Mouse (Mus musculus) neural tube, embryonic 13.5 days (tissue): Measurements from ENCODE around the gene Tent4b. TPM values are rescaled to one million over a fixed set of nuclear protein-coding genes. Genes with fewer than 3 reads are reported as not detected.

ENCODE experiments used
- ATAC-seq: fragments of 200-750 bp; cut with Nextera tagmentation; 2 replicates; pipeline ENCODE4 v1.8.0; 2017; ENCODE audit warnings: low read depth, mild to moderate bottlenecking, moderate TSS enrichment, moderate library complexity
- H3K27ac ChIP-seq: fragments of 300-500 bp; sonication (generic); replicated peaks from 2 replicates; pipeline ENCODE4 v1.5.1; 2015; ENCODE audit warnings: moderate library complexity, mild to moderate bottlenecking, inconsistent platforms
- H3K27me3 ChIP-seq: fragments of 300-500 bp; sonication (generic); 2 replicates; pipeline ENCODE4 v1.6.1; 2015; ENCODE audit warnings: mild to moderate bottlenecking, inconsistent platforms
- H3K36me3 ChIP-seq: fragments of 300-500 bp; sonication (generic); 2 replicates; pipeline ENCODE4 v1.6.1; 2015; ENCODE audit warnings: mild to moderate bottlenecking, inconsistent platforms
- H3K4me1 ChIP-seq: fragments of 300-500 bp; sonication (generic); replicated peaks from 2 replicates; pipeline ENCODE4 v1.6.1; 2015; ENCODE audit warnings: inconsistent platforms
- H3K4me2 ChIP-seq: fragments of 300-500 bp; sonication (generic); 2 replicates; pipeline ENCODE4 v1.6.1; 2015; ENCODE audit warnings: inconsistent platforms, mild to moderate bottlenecking, moderate library complexity
- H3K4me3 ChIP-seq: fragments of 300-500 bp; sonication (generic); 2 replicates; pipeline ENCODE4 v1.5.1; 2015; ENCODE audit warnings: mild to moderate bottlenecking, inconsistent platforms
- H3K9ac ChIP-seq: fragments of 300-500 bp; sonication (generic); 2 replicates; pipeline ENCODE4 v1.6.1; 2015; ENCODE audit warnings: moderate library complexity, mild to moderate bottlenecking, inconsistent platforms
- H3K9me3 ChIP-seq: fragments of 300-500 bp; sonication (generic); 2 replicates; pipeline ENCODE4 v1.6.1; 2016; ENCODE audit warnings: inconsistent platforms
- WGBS: fragments of 180-500 bp; shearing (Covaris S2); methylation state at CpG from one replicate; pipeline ENCODE4 v1.1.7; 2015; 5-methylcytosine and 5-hydroxymethylcytosine counted together
- polyA plus RNA-seq: library from polyadenylated mRNA; unstranded; fragments of >200 nt; fragmentation: Nextera tagmentation; extraction: Ambion mirVana; gene quantifications from 2 replicates; pipeline ENCODE4 v1.2.1, GENCODE M21; 2015

The Tent4b gene
- polyA plus RNA-seq, 1 experiment from 2014 or later, result 10.0 TPM

DNA sequence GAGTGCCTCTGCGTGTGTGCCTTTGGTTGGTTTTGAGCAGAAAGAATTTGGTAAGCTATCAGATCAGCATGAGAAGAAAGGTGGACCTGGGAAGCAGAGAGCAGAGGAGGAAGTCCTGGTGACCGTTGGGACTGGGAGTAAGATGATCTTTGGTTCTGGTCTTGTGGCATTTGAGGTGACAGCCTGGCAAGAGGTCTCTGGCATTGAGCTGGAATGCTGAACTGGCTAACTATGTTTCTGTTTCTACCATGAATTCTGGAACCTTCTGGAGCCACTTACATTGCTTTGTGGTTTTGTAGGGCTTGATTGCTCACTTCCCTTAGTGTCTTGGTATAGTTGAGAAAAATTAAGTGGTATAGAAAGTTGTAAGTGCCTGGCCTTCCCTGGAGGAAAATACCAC, 38.6 kb downstream of the Tent4b start:
- Histone ChIP-seq H3K36me3 (no peaks in the 10 kb centered on the region), H3K9ac (no peak overlapping the region), H3K4me2 (no peak overlapping the region), H3K9me3 (no peaks in the 10 kb centered on the region), H3K27me3 (no peaks in the 10 kb centered on the region), H3K27ac (no peak overlapping the region), H3K4me1 (peaks cover 23% of the 10 kb centered on the region), H3K4me3 (no peak overlapping the region)
- WGBS, result 90% methylated on average over 2 of the region's 2 CpGs
- no peak for ATAC-seq

GRCm38 (mm10) chr8:88239277-88239676, 40.3 kb downstream of the Tent4b start:
- no peak overlapping the region for H3K4me3 ChIP-seq
- no peak for ATAC-seq
- H3K4me2 ChIP-seq, result no peak overlapping the region
- H3K27me3 ChIP-seq, result no peaks in the 10 kb centered on the region
- H3K4me1 ChIP-seq, result peaks cover 14% of the 10 kb centered on the region
- H3K9me3 ChIP-seq, result no peaks in the 10 kb centered on the region
- WGBS, result 89% methylated on average over 5 of the region's 5 CpGs
- peaks cover 6% of the 10 kb centered on the region; the same call in 1 of the 2 replicates for H3K36me3 ChIP-seq
- H3K9ac ChIP-seq, result no peak overlapping the region
- H3K27ac ChIP-seq, result no peak overlapping the region

- H3K27ac ChIP-seq, result no peak overlapping the region
- WGBS, result 85% methylated on average over 4 of the region's 4 CpGs
- H3K9me3 ChIP-seq, result no peaks in the 10 kb centered on the region
- no peak overlapping the region for H3K9ac ChIP-seq
- H3K36me3 ChIP-seq, result peaks cover 9% of the 10 kb centered on the region
- ATAC-seq, result no peak
- H3K27me3 ChIP-seq, result no peaks in the 10 kb centered on the region
- H3K4me3 ChIP-seq, result no peak overlapping the region
- H3K4me2 ChIP-seq, result no peak overlapping the region
- peaks cover 8% of the 10 kb centered on the region for H3K4me1 ChIP-seq
These were observed 42.9 kb downstream of the Tent4b start for GRCm38 (mm10) chr8:88241871-88242270.

GRCm38 (mm10) chr8:88244298-88244697, 45.3 kb downstream of the Tent4b start:
- no peaks in the 10 kb centered on the region for H3K9me3 ChIP-seq
- no peak overlapping the region for H3K4me2 ChIP-seq
- no peak overlapping the region for H3K27ac ChIP-seq
- WGBS, result 73% methylated on average over 4 of the region's 4 CpGs
- H3K4me1 ChIP-seq, result no peaks in the 10 kb centered on the region
- no peaks in the 10 kb centered on the region for H3K27me3 ChIP-seq
- no peak overlapping the region for H3K4me3 ChIP-seq
- peak; percentile 79; the same call in 1 of the 2 replicates for ATAC-seq
- H3K9ac ChIP-seq, result no peak overlapping the region
- H3K36me3 ChIP-seq, result peaks cover 27% of the 10 kb centered on the region

DNA sequence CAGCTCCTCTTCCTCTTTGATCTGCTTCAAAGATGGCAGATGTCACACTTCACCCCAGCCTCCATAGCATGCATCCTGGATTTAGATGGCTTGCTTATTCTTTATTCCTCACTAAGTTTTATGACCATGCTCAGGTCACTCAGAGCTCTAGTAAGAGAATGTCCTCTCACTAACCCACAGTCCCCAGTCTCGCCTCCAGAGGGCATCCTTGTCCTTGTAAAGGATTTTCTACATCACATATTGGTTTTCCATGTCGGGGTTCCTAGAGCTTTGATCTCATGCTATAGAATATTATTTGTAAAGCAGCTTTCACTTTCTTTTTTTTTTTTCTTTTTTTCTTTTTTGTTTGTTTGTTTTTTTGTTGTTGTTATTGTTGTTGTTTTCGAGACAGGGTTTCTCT, 53.8 kb downstream of the Tent4b start:
- Histone ChIP-seq H3K9ac (no peak overlapping the region), H3K27me3 (no peaks in the 10 kb centered on the region), H3K9me3 (no peaks in the 10 kb centered on the region), H3K36me3 (peaks cover 77% of the 10 kb centered on the region), H3K4me2 (no peak overlapping the region), H3K4me1 (no peaks in the 10 kb centered on the region), H3K27ac (no peak overlapping the region), H3K4me3 (no peak overlapping the region)
- no peak for ATAC-seq
- 84% methylated on average over 3 of the region's 3 CpGs for WGBS

DNA sequence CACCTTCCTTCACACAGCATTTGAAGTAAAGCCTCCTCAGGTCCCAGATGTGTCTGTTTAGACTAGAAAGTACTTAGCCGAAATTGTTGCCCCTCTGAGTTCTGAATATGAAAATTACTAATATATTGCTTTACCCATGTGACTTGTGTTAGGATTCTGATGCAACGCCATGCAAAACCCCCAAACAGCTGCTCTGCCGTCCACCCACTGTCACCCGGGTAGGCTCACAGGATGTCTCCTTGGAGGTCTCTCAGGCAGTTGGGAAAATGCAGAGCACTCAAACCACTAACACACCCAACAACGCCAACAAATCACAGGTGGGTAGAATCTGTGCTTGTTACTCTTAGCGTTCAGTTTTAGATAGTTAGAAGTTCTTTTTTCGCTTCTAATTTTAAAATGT, 55.9 kb downstream of the Tent4b start:
- no peak overlapping the region for H3K27ac ChIP-seq
- no peaks in the 10 kb centered on the region for H3K27me3 ChIP-seq
- H3K36me3 ChIP-seq, result peaks cover 68% of the 10 kb centered on the region
- no peak overlapping the region for H3K4me3 ChIP-seq
- H3K9me3 ChIP-seq, result no peaks in the 10 kb centered on the region
- WGBS, result 88% methylated on average over 7 of the region's 7 CpGs
- ATAC-seq, result no peak
- H3K4me1 ChIP-seq, result no peaks in the 10 kb centered on the region
- no peak overlapping the region for H3K4me2 ChIP-seq
- no peak overlapping the region for H3K9ac ChIP-seq

GRCm38 (mm10) chr8:88258024-88258423, 59.0 kb downstream of the Tent4b start:
- WGBS, result 75% methylated on average over 6 of the region's 6 CpGs
- Histone ChIP-seq H3K9me3 (no peaks in the 10 kb centered on the region), H3K36me3 (peaks cover 53% of the 10 kb centered on the region), H3K27me3 (no peaks in the 10 kb centered on the region), H3K9ac (no peak overlapping the region), H3K4me3 (no peak overlapping the region), H3K4me2 (no peak overlapping the region), H3K4me1 (no peaks in the 10 kb centered on the region), H3K27ac (no peak overlapping the region)
- no peak for ATAC-seq

- Histone ChIP-seq H3K4me3 (no peak overlapping the region), H3K27me3 (no peaks in the 10 kb centered on the region), H3K4me2 (no peak overlapping the region), H3K36me3 (peaks cover 49% of the 10 kb centered on the region), H3K27ac (no peak overlapping the region), H3K9ac (no peak overlapping the region), H3K9me3 (no peaks in the 10 kb centered on the region), H3K4me1 (peaks cover 5% of the 10 kb centered on the region; the same call in 1 of the 2 replicates)
- WGBS, result 85% methylated on average over 11 of the region's 11 CpGs
- ATAC-seq, result no peak
These were observed 59.5 kb downstream of the Tent4b start for GRCm38 (mm10) chr8:88258544-88258943.

GRCm38 (mm10) chr8:88260466-88260980, 61.5 kb downstream of the Tent4b start:
- ATAC-seq, result no peak
- Histone ChIP-seq H3K9me3 (no peaks in the 10 kb centered on the region), H3K4me3 (no peak overlapping the region), H3K4me2 (no peak overlapping the region), H3K27me3 (no peaks in the 10 kb centered on the region), H3K36me3 (peaks cover 32% of the 10 kb centered on the region), H3K9ac (no peak overlapping the region), H3K4me1 (peaks cover 6% of the 10 kb centered on the region; the same call in 1 of the 2 replicates), H3K27ac (no peak overlapping the region)
- 96% methylated on average over 7 of the region's 7 CpGs for WGBS

GRCm38 (mm10) chr8:88262831-88263635, 64.0 kb downstream of the Tent4b start:
- peaks cover 13% of the 10 kb centered on the region; the same call in 1 of the 2 replicates for H3K36me3 ChIP-seq
- no peak for ATAC-seq
- WGBS, result 41% methylated on average over 14 of the region's 14 CpGs

DNA sequence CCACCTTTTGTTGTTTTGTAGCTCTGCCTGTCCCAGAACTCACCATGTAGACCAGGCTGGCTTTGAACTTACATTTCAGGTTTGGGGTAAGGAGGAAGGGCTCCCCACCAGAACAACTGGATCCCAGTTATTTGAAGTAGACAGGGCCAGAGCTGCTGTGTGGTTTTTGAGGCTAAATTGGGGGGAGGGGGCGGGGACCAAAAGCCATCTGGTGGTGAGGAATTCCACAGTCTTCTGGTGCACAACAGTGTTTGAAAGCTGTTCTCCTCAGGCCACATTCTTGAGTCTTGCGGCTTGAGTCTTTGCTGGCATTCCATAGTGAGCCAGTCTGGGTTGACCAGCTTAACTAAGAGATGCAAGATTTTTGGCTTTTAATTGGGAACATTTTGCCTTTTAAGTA, 66.5 kb downstream of the Tent4b start:
- Histone ChIP-seq H3K27me3 (no peaks in the 10 kb centered on the region), H3K9me3 (no peaks in the 10 kb centered on the region), H3K4me3 (no peak overlapping the region), H3K27ac (no peak overlapping the region), H3K36me3 (peaks cover 3% of the 10 kb centered on the region; the same call in 1 of the 2 replicates), H3K4me1 (peaks cover 6% of the 10 kb centered on the region; the same call in 1 of the 2 replicates), H3K9ac (no peak overlapping the region), H3K4me2 (no peak overlapping the region)
- 12% methylated on average over 2 of the region's 2 CpGs for whole genome bisulfite sequencing
- ATAC-seq, result no peak

More at GRCm38 (mm10) chr8:88262831-88263635, 64.0 kb downstream of the Tent4b start:
- H3K9ac ChIP-seq, result no peak overlapping the region
- H3K4me2 ChIP-seq, result no peak overlapping the region
- H3K4me1 ChIP-seq, result peaks cover 6% of the 10 kb centered on the region; the same call in 1 of the 2 replicates
- no peak overlapping the region for H3K4me3 ChIP-seq
- no peaks in the 10 kb centered on the region for H3K27me3 ChIP-seq
- H3K27ac ChIP-seq, result no peak overlapping the region
- H3K9me3 ChIP-seq, result no peaks in the 10 kb centered on the region

- 55% methylated on average over 10 of the region's 10 CpGs for WGBS
These were observed 67.3 kb downstream of the Tent4b start for GRCm38 (mm10) chr8:88266170-88266800.

More at GRCm38 (mm10) chr8:88266170-88266800, 67.3 kb downstream of the Tent4b start:
- no peaks in the 10 kb centered on the region for H3K36me3 ChIP-seq
- peaks cover 6% of the 10 kb centered on the region; the same call in 1 of the 2 replicates for H3K4me1 ChIP-seq
- no peak for ATAC-seq
- no peaks in the 10 kb centered on the region for H3K9me3 ChIP-seq
- no peak overlapping the region for H3K4me3 ChIP-seq
- H3K27ac ChIP-seq, result no peak overlapping the region
- H3K4me2 ChIP-seq, result no peak overlapping the region
- H3K9ac ChIP-seq, result no peak overlapping the region
- peaks cover 2% of the 10 kb centered on the region; the same call in 1 of the 2 replicates for H3K27me3 ChIP-seq
